Mouse (Mus musculus): ENCODE measurements at regions not wholly inside any gene's neighbourhood (a gene's known extent, or its start where the extent isn't known, plus 50 kb on each side); places are given as distances from the start of the nearest gene placed in this dataset.
"Not testable (repeated sequence)": the region's sequence is repeated elsewhere in the genome, so short reads cannot be mapped to it uniquely, and the experiment has no call there.

GRCm38 (mm10) chr4:4556126-4556525 is 237.0 kb downstream of the Impad1 start:
- DNase-seq (ENCODE audit: low read depth, low spot score), result no peak

DNA sequence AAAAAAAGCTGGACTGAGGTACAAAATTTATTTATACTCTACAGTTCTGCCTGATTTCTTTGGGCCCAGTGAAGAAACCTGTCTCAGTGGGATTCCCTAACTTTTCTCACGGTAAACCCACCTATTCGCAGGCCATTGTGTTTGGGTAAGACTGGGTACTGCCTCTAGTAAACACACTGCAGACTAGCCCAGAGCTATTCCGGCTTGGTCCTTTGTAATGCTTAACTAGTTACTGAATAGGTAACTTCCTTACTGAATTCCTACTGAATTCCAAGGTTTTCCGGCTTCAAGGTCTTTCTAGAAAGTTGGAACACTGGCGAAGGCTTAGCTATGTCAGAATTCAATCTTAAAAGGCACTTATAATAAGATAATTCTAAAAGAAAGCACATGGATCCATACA is 242.9 kb downstream of the Impad1 start:
- no peak for DNase-seq (ENCODE audit: low read depth, low spot score)

GRCm38 (mm10) chr4:4549893-4550292 is 243.3 kb downstream of the Impad1 start:
- no peak for DNase-seq (ENCODE audit: low read depth, low spot score)

DNA sequence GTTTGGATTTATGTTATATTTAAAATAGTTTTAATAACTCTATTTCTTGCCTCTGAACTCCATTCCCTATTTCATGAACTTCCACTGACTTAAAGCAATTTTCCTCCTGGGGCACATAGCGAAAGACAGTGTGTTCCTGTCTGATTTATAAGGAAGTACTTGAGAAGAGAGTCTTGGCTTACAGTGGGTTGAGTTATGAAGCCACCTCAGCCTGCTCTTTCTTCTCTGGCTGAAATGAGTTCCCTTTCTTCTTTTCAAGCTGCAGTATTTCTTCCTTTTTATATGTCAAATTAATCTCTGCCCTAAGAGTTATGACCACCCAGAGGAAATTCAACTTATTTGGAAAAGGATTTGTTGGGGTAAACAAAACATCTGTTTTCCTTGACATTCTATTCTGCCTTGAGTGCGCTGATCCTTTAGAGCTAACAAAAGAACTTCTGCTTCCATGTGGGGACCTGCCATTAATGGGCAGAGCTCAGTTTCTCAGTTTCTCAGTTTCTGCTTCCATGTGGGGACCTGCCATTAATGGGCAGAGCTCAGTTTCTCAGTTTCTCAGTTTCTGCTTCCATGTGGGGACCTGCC is 255.9 kb downstream of the Impad1 start:
- DNase-seq (ENCODE audit: low read depth, low spot score), result no peak

- no peak for DNase-seq (ENCODE audit: low read depth, low spot score)
These were observed 261.0 kb downstream of the Impad1 start for GRCm38 (mm10) chr4:4532196-4532595.

DNA sequence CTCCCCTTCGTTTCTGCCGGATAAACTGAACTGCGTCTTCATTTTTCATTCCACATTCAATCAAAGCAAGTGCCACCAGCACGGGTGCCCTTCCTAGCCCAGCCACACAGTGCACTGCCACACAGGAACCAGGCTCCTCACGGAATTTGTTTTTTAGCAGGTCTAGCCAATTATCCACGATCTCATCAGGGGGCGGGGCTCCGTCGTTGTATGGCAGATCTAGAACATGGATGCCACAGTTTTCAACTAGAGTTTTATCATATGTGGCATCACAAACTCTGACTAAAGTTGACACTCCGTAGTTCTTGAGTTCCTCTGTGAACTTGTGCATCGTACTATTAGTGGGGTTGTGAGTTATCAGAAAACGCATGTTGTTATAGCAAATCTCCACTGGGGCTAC is 264.8 kb downstream of the Impad1 start:
- DNase-seq (ENCODE audit: low read depth, low spot score), result no peak

DNA sequence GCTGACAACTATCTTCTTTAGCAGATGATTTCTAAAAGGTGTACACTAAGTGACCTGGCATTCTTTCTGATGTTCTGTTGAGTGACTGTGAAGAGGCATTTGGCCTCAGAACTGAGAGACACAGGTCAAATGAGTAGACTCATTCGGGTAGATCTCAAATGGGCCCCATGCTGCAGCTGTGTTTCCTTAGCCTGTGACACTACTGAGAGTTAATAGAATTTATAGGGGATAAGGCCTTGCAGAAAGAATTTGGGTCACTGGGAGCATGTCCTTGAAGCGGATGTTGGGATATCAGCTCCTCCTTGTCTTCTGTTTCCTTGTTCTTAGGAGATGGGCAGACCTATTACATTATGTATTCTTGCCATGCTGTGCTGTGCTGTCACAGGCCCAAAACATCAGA is 271.4 kb downstream of the Impad1 start:
- DNase-seq (ENCODE audit: low read depth, low spot score), result no peak

GRCm38 (mm10) chr4:4518741-4519140 is 274.4 kb downstream of the Impad1 start:
- DNase-seq (ENCODE audit: low read depth, low spot score), result no peak

DNA sequence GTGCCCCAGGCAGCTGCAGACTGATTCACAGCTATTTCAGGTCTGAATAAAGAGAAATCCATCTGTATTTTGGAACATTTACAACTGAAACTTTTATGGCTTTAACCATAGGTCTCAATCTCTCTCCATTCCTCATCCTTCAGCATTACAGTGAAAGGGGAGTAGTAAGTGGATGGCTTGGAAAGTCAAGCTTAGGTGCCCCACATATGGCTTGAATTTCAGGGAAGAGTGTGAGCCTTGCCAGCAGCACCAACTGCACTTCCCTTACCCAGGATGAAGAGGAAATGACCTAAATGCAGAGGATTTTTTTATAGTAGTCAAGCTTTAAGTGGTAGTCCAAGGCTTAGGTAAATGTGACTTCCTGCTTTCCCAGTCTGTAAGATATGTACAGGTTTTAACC is 279.8 kb downstream of the Impad1 start:
- DNase-seq (ENCODE audit: low read depth, low spot score), result no peak

DNA sequence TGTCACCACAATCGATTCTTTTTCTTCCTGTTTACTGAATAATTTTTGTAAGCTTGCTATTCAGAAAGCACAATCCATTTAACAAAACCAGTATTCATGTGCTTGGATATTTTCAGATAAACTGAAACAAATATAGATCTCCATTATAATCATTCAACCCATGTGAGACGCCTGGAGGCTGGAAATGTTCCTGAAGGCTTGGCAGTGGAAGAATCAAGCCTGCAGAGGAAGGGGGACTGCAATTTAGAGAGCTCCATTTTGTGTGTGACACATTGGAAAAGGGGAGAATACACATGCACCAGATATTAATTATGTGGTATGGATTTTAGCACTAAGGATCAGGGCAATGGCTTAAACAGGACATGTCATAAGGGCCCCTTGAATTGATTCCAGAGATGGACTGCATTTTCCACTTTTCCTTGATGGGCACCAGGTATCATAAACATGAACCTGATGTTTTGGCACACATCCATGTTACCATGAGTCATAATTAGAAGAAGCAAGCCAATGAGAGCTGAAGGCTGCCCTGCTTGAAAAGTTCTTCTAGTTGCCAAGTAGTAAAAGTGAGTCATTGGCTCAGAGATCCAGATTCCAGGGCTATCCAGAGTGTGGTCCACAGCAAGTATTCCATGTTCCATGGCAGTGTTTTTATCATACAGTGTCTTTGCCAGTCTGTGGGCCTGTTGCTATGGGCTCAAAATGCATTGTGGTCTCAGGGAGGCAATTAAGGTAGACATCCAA is 282.8 kb downstream of the Impad1 start:
- no peak for DNase-seq (ENCODE audit: low read depth, low spot score)

DNA sequence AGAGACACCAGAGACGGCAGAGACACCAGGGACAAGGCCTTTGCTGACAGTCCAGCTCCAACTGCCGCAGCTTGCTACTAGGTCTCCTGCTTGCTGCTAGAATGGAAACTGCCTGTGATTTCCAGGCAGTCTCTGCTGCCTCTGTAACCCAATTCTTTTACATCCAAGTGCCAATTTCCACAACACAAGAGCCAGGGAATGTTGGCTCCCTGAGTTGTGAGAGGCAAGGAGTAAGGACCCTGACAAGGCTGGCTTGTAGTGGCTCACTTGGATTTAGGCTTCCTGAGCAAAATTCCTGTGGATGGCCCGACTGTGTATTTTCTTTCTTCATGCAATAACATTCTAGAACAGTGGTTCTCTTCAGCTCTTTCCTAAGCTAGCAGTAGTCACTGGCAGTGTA is 283.9 kb downstream of the Impad1 start:
- no peak for DNase-seq (ENCODE audit: low read depth, low spot score)

DNA sequence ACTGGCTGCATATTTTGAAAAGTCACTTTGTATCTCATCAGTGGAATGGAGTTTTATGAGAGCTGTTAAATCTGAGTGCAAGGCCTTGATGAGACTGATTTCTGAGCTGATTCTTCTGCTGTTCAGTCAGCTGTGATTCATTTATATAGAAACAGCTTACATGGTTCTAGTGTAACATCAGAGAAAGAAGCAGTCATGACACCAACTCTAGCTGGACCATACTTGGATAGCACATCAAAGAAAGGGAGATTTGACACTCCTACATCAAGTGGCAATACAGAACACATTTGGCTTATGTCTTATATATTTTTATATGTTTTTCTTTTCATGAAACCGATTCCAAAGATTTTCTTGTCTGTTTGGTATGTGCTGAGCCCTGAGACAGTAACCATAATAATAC is 296.0 kb downstream of the Impad1 start:
- no peak for DNase-seq (ENCODE audit: low read depth, low spot score)

GRCm38 (mm10) chr4:4496181-4496580 is 297.0 kb downstream of the Impad1 start:
- no peak for DNase-seq (ENCODE audit: low read depth, low spot score)

GRCm38 (mm10) chr4:4465169-4465714 is 327.9 kb downstream of the Impad1 start:
- no peak for DNase-seq (ENCODE audit: low read depth, low spot score)

DNA sequence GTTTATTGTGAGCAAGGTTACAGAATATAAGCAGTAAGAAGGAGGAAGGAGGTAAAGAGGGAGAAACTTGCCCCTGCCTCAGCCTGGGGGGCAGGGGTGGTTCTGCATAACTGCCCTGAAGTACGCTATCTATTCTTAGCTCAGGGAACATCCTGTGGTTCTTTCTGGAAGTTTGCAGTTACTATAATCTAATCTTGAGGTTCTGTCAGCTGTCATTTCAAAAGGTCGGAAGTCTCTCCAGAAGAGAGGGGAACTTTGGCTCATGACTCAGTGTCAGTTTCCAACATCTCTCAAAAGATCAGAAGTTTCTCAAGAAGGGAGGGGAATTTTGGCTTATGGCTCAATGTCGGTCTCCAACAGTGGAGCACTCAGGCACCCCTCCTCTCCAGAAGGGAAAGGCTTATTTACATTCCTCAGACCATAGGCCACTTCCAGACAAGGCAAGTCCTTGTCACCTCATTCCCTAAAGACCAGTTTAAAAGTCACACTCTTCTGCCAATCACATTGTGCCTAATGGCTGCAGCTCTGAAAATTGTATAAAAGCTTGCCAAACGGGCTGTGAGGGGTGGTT is 328.9 kb downstream of the Impad1 start:
- DNase-seq (ENCODE audit: low read depth, low spot score), result no peak

GRCm38 (mm10) chr4:4459258-4459657 is 333.9 kb downstream of the Impad1 start:
- DNase-seq (ENCODE audit: low read depth, low spot score), result no peak

DNA sequence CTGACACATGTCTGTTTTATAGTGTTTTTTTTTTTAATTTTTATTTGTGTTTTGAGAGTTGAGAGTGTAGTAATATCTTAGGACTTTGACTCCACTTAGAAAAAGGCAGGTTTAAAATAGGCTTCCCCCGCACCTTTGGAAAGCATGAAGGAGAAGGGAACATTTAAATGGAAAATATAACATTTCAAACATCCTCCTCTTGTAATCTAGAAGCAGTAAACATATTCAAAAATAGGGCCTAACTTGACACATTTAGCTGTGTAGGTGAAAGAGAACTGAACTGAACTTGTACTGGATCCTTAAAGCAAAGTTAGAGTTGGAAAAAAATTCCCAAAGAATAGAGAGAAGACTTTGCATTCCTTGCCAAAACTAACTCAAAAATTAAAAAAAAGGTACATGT is 343.1 kb downstream of the Impad1 start:
- no peak for DNase-seq (ENCODE audit: low read depth, low spot score)

- no peak for DNase-seq (ENCODE audit: low read depth, low spot score)
These were observed 350.5 kb downstream of the Impad1 start for GRCm38 (mm10) chr4:4442650-4443049.

DNA sequence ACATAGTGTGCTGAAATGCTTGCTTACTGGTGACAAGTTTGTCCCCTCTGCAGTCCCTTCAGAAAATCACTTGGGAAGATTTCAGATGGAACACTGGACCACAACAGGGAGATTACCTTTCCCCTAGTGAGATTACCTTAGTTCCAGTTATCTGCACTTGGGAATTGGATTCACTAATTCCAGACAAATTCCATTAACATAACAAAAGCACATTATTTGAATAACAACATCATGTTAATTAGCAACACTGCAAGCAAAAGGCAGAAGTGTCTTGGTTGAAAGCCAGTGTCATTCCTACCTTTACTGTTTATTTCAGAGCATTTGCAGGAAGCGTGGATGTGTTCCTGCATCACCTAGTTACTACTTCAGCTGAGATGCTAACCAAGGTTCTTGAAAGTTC is 355.6 kb downstream of the Impad1 start:
- DNase-seq (ENCODE audit: low read depth, low spot score), result no peak

GRCm38 (mm10) chr4:4424526-4424925 is 347.2 kb upstream of the Sdr16c6 start:
- not testable (repeated sequence) for DNase-seq (ENCODE audit: low read depth, low spot score)

- DNase-seq (ENCODE audit: low read depth, low spot score), result no peak
These were observed 326.5 kb upstream of the Sdr16c6 start for GRCm38 (mm10) chr4:4403812-4404211.

- DNase-seq (ENCODE audit: low read depth, low spot score), result no peak
These were observed 320.1 kb upstream of the Sdr16c6 start for GRCm38 (mm10) chr4:4397410-4397809.

DNA sequence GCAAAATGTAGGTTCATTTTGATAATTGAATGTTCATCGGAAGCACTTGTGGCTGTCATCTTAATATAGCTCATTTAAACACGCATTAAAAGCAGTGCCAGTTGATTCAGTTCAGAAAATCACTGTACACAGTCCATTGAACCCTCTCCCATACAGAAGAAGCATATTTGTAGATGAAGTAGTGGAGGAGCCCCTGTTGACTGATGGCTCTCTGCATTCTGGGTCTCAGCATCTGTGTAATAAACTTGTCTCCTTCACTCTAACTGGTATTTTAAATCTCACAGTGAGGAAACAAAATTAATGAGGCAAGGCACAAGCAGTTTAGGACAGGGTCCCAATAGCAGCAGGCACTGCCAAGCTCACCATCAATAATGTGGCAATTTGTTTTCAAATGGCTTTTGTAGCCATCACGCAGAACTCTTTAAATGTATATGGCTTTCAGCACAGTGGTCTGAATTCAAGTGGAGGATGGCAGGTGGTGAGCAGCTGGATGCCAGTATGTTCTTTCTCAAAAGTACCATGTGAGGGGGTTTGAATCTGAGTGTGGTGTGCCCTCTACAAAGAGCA is 302.8 kb upstream of the Sdr16c6 start:
- no peak for DNase-seq (ENCODE audit: low read depth, low spot score)

Measured in embryo, embryonic 11.5 days (tissue).